Mouse (Mus musculus) right cerebral cortex, adult 2 months (tissue): ENCODE data around the gene Mlx.

Experiments
- DNase-seq, 2 experiments: peaks; one replicate each; pipeline ENCODE4 v3.0.0; 2021 to 2022; ENCODE audit warnings: low spot score in 2 of 2

Mlx gene

GRCm38 (mm10) chr11:101086756-101087681, at the start of gene Mlx:
Gene Mlx, plus strand, starts transcription at chr11:101087277.
- DNase-seq: peak; percentile 94 to 95

- DNase-seq: no peak
These were observed 49.3 kb upstream of the Mlx start for GRCm38 (mm10) chr11:101037795-101038194.

GRCm38 (mm10) chr11:101045826-101046225, 41.3 kb upstream of the Mlx start:
- no peak for DNase-seq

- DNase-seq: no peak
These were observed 40.6 kb upstream of the Mlx start for GRCm38 (mm10) chr11:101046440-101046839.

- no peak for DNase-seq
These were observed 39.6 kb upstream of the Mlx start for GRCm38 (mm10) chr11:101047502-101047901.

GRCm38 (mm10) chr11:101050359-101050758, 36.7 kb upstream of the Mlx start:
- DNase-seq: no peak

GRCm38 (mm10) chr11:101051051-101051493, 36.0 kb upstream of the Mlx start:
- no peak for DNase-seq

- no peak for DNase-seq
These were observed 35.5 kb upstream of the Mlx start for GRCm38 (mm10) chr11:101051617-101052016.

GRCm38 (mm10) chr11:101052751-101053473, 34.2 kb upstream of the Mlx start:
- no peak for DNase-seq

GRCm38 (mm10) chr11:101053974-101054373, 33.1 kb upstream of the Mlx start:
- no peak for DNase-seq

- no peak for DNase-seq
These were observed 31.7 kb upstream of the Mlx start for GRCm38 (mm10) chr11:101055418-101055817.

- no peak for DNase-seq
These were observed 30.2 kb upstream of the Mlx start for GRCm38 (mm10) chr11:101056885-101057284.

- peak; percentile 83 to 88 for DNase-seq
These were observed 29.2 kb upstream of the Mlx start for GRCm38 (mm10) chr11:101057860-101058259.

GRCm38 (mm10) chr11:101058726-101059125, 28.4 kb upstream of the Mlx start:
- DNase-seq: no peak

GRCm38 (mm10) chr11:101059473-101059872, 27.6 kb upstream of the Mlx start:
- no peak for DNase-seq

- peak; percentile 69 to 70 for DNase-seq
These were observed 27.0 kb upstream of the Mlx start for GRCm38 (mm10) chr11:101060126-101060525.

- no peak for DNase-seq
These were observed 26.0 kb upstream of the Mlx start for GRCm38 (mm10) chr11:101061049-101061448.

- no peak for DNase-seq
These were observed 24.8 kb upstream of the Mlx start for GRCm38 (mm10) chr11:101062165-101062884.

- DNase-seq: no peak
These were observed 24.0 kb upstream of the Mlx start for GRCm38 (mm10) chr11:101062971-101063675.

GRCm38 (mm10) chr11:101063676-101064327, 23.3 kb upstream of the Mlx start:
- peak in 1 of 2 experiments; percentile 52 for DNase-seq

GRCm38 (mm10) chr11:101064462-101064861, 22.6 kb upstream of the Mlx start:
- no peak for DNase-seq
